Mouse (Mus musculus) layer of hippocampus, adult 9-11 months (tissue): ENCODE data around the gene Rngtt.
A peak's percentile ranks its signal among the peaks of the same experiment; 100 is the strongest.
"Not testable (repeated sequence)": the region's sequence is repeated elsewhere in the genome, so short reads cannot be mapped to it uniquely, and the experiment has no call there.

Experiments
- DNase-seq: peaks from one replicate; pipeline ENCODE4 v3.0.0; 2022

Rngtt gene

DNA sequence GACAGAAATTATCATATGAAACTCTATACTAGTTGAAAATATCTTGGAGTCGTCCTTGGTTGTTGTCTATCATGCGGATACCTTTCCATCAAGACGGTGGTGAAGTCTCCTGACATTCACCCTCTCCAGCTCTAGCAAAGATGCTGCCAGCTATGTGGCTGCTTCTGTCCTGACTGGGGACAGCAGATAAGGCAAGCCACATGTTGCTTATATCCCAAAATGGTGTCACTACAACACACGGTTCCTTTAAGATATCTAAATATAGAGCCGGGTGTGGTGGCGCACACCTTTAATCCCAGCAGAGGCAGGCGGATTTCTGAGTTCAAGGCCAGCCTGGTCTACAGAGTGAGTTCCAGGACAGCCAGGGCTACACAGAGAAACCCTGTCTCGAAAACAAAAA lies 140.2 kb downstream of the Rngtt start:
- DNase-seq, result not testable (repeated sequence)

GRCm38 (mm10) chr4:33459851-33460250 lies 149.7 kb downstream of the Rngtt start:
- peak; percentile 9 for DNase-seq

DNA sequence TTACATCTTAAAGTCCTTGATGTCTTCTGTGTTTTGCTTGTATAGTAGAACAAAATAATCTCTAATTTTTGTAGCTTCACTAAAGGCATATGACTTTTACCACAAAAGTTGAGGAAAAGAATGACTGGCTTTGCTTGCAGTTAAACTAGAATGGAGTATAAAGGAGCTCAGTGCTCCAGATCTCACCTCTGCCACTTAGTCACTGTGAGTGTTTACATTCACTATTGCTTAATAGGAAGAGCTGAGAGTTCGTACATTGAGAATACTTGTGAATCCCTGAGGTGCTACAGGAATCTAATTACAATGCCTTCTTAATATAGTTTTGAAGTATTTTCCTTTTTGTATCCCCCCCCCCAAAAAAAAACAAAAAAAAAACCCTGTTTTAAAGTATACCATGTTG lies 154.3 kb downstream of the Rngtt start:
- no peak for DNase-seq

- DNase-seq, result no peak
Observed at GRCm38 (mm10) chr4:33465871-33466270, 155.8 kb downstream of the Rngtt start.

GRCm38 (mm10) chr4:33466970-33467399 lies 156.9 kb downstream of the Rngtt start:
- no peak for DNase-seq

- DNase-seq, result peak; percentile 18
Observed at GRCm38 (mm10) chr4:33467627-33468026, 157.5 kb downstream of the Rngtt start.

DNA sequence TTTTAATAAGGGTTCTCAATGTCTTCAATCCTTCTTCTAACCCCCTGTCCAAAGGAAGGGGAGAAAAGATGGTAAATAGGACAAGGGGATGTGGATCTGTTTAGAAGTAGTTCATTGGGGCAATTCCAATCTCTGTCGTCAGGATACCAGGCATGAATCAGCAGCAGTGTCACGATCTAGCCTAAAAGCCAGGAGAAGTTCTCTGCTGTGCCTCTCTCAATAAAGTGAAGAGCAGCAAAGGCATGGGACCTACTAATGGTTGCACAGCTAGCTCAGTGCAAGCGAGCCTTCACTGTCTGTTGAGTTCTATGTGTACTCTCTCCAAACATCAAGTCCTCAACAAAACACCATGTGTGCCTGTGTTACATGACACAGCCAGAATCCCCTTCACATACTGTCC lies 158.0 kb downstream of the Rngtt start:
- no peak for DNase-seq

GRCm38 (mm10) chr4:33470671-33471302 lies 160.7 kb downstream of the Rngtt start:
- no peak for DNase-seq

DNA sequence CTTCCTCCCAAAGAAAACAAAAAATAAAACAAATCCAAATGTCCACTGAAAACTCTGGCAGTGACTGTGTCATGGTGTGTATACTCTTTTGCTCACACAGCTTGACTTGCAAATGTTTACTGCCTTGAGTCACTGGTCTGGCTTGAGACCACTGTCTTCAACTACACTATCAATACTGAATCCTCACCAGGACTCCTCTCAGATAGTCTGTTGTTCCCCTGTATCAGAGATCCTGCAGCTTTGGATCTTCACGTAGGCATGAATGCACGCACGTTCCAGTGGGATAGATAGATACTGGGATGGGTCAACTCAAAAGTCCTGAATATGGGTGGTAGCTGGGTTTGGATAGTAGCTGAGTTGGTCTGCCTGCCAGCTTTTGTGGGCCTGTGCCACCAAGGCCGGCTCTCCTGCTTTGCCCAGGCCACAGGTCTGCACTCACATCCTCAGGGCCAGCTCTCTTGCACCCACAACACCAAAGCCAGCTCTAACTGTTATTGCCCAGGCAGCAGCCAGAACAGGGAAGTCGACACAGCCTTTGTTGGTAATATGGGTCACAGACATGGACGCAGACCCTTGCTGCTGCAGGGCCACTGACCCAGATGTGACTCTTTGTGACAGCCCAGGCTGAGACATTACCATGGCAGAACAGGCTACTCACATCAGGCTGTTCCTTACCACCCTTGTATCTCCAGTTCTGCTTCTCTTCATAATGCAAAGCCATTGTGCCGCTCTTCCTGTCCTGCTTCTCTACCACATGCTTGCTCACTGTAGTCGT lies 168.1 kb downstream of the Rngtt start:
- no peak for DNase-seq

DNA sequence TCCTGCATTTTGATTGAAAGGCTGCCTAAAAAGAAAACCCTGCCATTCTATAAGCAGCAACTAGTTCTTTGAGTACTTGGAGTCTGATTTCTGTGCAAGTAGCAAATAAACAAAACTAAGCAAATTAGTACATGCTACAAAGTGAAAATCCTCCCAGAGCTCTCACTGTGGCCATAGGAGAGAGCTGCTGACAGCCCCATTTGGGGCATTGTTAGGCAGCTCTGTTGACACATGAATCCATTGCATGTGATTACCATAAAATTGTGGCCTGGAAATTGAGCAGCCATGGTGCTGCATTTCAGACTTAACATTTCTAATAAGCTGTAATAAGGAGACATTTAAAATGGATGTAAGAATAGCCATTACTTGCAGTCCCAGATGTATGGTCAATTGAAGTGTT lies 171.6 kb downstream of the Rngtt start:
- no peak for DNase-seq

DNA sequence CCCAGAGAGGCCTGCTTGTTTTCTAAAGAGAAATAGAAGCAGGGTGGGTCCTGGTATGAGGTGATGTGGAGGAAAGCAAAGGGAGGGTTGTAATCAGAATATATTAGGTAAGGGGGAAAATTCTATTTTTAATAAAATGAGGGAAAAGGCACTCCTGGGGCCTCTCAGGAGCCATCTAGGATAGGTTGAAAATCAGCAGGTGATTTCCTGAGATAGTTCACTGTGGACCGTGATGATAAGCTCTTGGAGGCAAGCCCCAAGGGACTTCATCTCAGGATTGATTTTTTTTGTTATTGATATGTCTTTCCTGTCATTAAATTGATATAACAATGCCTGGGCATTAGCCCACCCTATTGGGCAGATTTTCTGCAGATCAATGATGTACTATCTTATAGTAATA lies 175.9 kb downstream of the Rngtt start:
- DNase-seq, result no peak

GRCm38 (mm10) chr4:33491108-33491507 lies 181.0 kb downstream of the Rngtt start:
- no peak for DNase-seq

- DNase-seq, result no peak
Observed at GRCm38 (mm10) chr4:33494377-33494776, 184.3 kb downstream of the Rngtt start.

DNA sequence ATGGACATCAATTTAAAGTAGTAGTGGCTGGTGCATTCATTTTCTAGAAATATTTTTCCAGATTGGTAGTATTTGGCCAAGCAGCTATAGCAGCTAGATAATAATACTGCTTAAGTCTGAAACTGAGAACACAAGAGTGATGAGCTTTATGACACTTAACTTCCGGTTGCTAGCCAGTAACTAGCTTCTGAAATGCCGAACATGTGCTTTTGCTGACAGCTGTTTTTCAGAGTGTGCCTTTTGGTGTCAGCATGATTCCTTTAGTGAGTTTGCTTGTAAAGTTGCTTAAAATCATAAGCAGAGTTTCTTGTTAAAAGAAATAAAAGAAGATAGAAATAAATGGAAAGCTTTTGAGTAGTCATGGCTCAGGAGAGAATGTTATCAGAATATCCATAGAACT lies 186.9 kb downstream of the Rngtt start:
- no peak for DNase-seq

DNA sequence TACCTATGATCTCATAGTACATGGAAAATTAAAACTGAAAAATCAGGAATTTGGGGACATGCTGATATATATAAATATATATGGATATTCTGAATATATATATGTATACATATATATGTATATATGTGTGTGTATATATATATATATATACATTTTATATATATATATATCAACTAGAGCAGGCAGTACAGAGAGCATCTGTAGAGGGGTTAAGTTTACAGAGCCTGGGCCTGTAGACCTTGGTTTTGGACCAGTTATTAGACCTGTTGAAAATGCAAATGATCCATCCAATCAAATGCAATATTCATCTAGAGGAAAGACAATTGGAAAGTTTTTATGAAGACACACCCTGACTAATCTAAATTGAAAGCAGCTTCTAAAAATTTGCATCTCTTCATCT lies 187.5 kb downstream of the Rngtt start:
- DNase-seq, result no peak

GRCm38 (mm10) chr4:33498160-33498874 lies 188.2 kb downstream of the Rngtt start:
- no peak for DNase-seq

- no peak for DNase-seq
Observed at GRCm38 (mm10) chr4:33506638-33507037, 196.5 kb downstream of the Rngtt start.

GRCm38 (mm10) chr4:33510544-33510943 lies 200.4 kb downstream of the Rngtt start:
- no peak for DNase-seq

DNA sequence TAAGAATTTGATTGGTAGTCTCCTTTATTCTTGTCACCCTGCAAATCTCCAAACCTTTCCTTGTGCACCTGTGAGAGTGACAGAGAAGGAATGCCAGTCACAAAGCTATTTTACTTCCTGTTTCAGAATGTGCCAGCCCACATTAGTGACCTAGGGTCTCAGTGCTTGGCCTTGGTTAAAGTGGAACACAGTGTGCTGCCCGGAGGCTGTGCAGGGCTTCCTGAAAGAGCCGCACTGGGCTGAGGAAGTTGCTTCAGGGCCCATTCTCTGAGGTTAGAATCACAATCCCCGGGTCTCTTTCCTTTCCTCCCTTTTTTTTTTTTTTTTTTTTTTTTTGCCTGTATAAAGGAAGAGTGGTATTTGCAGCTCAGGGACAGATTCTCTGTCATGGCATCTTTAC lies 203.3 kb downstream of the Rngtt start:
- no peak for DNase-seq

DNA sequence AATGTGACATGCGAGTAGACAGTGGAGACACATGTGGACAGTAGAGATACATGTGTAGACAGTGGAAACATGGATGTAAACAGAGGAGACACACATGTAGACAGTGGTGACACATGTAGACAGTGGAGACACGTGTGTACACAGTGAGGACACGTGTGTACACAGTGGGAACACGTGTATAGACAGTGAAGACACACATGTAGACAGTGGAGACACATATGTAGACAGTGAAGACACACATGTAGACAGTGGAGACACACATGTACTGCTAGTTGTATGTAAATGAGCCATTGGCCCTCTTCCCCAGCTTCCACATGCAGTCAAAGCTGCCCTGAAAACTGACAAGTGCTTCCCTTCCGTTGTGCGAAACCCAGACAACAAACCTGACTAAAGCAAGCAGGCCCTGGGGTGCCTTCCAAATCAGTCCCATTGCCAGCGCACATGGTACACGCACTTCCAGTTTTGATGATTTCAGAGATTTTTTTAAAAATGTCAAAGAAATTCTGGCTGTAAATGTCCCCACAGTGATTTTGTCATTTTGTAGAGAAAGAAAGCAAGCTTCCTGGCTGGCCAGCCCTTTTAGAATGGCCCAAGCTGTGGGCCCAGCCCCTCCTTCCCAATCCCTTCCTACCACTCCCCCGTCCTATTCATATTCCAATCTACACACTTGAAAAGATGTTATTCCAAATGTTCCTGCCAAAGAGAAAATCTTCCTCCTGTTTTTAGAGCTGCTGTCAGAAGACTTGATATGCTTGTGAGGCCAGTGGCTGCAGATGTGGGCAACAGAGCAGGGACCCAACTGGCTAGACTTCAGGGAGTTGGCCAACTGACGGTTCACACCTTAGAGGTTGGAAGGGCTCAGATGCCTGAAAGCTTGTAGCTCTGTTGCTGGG lies 204.2 kb downstream of the Rngtt start:
- peak; percentile 62 for DNase-seq

- DNase-seq, result no peak
Observed at GRCm38 (mm10) chr4:33520196-33520595, 210.1 kb downstream of the Rngtt start.

GRCm38 (mm10) chr4:33520938-33521337 lies 210.8 kb downstream of the Rngtt start:
- DNase-seq, result peak; percentile 51

DNA sequence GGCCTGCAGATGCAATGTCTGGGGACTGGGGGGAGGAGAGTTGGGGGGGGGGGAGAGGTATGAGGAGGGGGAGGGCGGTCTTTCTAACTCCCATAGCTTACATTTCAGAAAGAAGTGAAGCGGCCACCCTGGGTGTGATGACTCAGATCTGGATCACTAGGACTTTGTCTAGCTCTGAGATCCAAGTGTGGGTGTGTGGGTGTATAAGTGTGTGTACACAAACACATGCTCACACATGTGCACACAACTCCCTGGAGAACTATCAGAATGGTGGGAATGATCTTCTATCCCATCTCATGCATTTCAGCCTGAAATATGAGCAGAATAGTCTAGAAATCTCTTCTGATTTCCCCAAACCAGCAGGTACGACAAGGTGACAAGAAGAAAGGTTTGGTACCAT lies 213.7 kb downstream of the Rngtt start:
- no peak for DNase-seq
